Mouse (Mus musculus) ovary, adult 2 months (tissue): ENCODE data around the gene Rab3il1. TPM values are rescaled to one million over a fixed set of nuclear protein-coding genes. Genes with fewer than 3 reads are reported as not detected.

Source experiments
- polyA plus RNA-seq: library from polyadenylated mRNA; depleted of rRNA; stranded (reverse); fragments of >200 nt; gene quantifications from 2 replicates; pipeline ENCODE4 v1.2.3, GENCODE M21; 2012; rRNA removed

Gene Rab3il1
- polyA plus RNA-seq = 32.2 and 35.6 TPM in 2 replicates

DNA sequence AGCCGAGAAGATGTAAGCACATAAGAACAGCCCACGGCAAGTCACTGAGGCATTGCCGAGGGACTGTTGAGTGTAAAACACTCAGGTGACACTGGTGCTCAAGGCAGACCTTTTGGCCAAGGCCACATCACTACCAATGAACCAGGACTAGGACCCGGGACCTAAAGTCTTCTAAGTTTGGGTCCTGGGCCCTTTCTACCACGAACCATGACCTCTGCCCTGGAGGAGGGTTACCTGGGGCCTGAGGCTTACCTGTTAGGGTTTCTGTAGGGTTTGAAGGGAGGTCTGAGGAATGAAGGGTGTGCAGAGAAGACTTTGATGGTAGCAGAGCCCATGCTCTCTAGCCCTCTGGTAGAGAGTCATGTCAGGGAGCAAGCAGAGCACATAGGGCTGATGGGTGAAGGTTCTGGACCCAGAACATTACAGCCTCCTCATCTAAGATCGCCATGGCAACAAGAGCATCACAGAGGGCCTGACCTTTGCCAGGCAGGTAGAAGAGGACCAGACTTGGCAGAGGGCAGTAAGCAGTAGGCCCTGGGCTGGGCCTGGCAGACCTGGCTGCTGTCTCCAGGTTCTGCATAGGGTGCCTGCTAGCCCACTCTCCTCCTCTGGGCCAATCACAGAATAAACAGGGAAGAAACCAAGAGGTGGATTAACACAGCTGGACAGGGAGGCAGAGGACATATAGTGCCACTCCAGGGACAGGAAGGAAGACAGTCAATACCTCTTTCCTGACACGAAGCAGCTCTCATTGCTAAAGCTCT, at the start of gene Rab3il1, which contains the start of gene Best1:
Gene Rab3il1 (plus strand): TSS at position 464 of the 764 bp plus-strand sequence.
Gene Best1 (minus strand): TSS at position 428 of the 764 bp plus-strand sequence.

DNA sequence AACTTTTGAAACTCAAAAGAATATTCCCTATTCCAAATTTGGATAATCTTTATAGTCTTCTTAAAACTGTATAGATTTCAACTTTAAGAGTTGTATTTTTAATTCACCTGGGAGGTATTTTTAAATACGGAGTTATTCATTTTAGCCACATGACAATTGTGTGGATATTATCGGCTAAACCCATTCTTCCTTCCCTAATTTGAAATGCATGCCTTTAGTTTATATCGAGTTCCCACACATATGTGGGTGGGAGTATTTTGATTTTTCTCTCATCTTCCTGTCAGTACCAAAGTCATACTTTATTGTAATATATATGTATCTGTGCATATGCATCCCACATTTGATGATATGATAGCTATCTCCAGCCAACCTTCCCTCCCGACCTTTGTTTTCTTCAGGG, 21.2 kb upstream of the Rab3il1 start, which contains the start of gene Fth1:
Gene Fth1 (plus strand): TSS at position 341 of the 400 bp plus-strand sequence.

DNA sequence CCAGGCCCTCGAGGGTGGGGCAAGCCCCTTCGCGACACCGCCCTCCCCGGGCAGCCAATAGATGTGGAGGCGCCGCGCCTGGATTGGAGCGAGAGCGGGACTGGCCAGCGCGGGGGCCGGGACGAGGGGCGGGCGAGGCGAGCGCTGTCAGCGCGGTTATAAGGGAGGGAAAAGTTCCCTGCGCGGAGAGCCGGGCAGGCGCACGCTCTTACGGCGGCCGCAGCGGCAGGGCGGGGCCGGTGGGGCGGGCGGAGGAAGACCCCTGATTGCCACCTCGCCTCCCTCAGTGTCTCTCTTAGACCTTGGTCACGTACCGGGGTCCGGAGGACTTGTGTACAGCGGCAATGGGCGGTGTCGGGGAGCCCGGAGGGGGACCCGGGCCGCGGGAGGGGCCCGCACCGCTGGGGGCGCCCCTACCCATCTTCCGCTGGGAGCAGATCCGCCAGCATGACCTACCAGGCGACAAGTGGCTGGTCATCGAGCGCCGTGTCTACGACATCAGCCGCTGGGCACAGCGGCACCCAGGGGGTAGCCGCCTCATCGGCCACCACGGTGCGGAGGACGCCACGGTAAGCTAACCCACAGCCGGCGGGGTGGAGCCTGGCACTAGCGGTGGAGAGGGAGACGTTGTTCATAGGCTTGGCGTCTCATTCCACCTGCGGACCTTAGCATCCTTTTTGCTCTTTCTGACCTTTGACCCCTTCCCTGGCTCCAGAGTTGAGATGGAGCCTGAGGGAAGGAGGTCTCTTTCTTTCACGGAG, 40.1 kb downstream of the Rab3il1 start, which contains the start of gene Fads3:
Gene Fads3 (plus strand): TSS at position 182 of the 761 bp plus-strand sequence.

Other genes with a start within 250 kb of the Rab3il1 start
- gene Scgb2a2, start 154.1 kb upstream of the Rab3il1 start, polyA plus RNA-seq = not detected in 2 replicates
- 15.4 and 17.4 TPM in 2 replicates for gene Incenp, start 102.1 kb upstream of the Rab3il1 start, polyA plus RNA-seq
- 4,857 and 8,105 TPM in 2 replicates for gene Fth1, start 21.1 kb upstream of the Rab3il1 start, polyA plus RNA-seq
- 1.5 and 2.1 TPM in 2 replicates for gene Best1, start within 50 bp of the Rab3il1 start, polyA plus RNA-seq
- 88.2 and 106 TPM in 2 replicates for gene Fads3, start 39.9 kb downstream of the Rab3il1 start, polyA plus RNA-seq
- gene Fads2, start 100.1 kb downstream of the Rab3il1 start, polyA plus RNA-seq = 233 and 251 TPM in 2 replicates
- gene Fads1, start 181.2 kb downstream of the Rab3il1 start, polyA plus RNA-seq = 63.3 and 95.1 TPM in 2 replicates
- gene Tmem258, start 202.3 kb downstream of the Rab3il1 start, polyA plus RNA-seq = 97.0 and 107 TPM in 2 replicates
- 18.0 and 24.8 TPM in 2 replicates for gene Fen1, start 202.5 kb downstream of the Rab3il1 start, polyA plus RNA-seq
- 31.1 and 31.6 TPM in 2 replicates for gene Myrf, start 239.1 kb downstream of the Rab3il1 start, polyA plus RNA-seq